Mouse (Mus musculus): ENCODE data around the gene Map3k6. TPM values are rescaled to one million over a fixed set of nuclear protein-coding genes. Genes with fewer than 3 reads are reported as not detected.
A peak's percentile ranks its signal among the peaks of the same experiment; 100 is the strongest.

Gene Map3k6
- polyA plus RNA-seq, 1 experiment from 2014 or later = 1.1 TPM

GRCm38 (mm10) chr4:133211751-133212561 lies 28.7 kb upstream of the Map3k6 start, which contains the start of the genes Cd164l2 and Gpr3:
Gene Cd164l2, plus strand, starts transcription at chr4:133212131.
Gene Gpr3, minus strand, starts transcription at chr4:133212536.
- Histone ChIP-seq H3K4me3 (ENCODE audit: low read depth, low read length) (peak within 1 kb of the TSS; percentile 60), H3K4me1 (ENCODE audit: control insufficient read depth, insufficient read depth, low read length) (peaks cover 13% of the 10 kb centered on the region), H3K9ac (ENCODE audit: low read length) (peak within 1 kb of the TSS; percentile 69), H3K27ac (ENCODE audit: low read depth, low read length) (no peak within 1 kb of the TSS), H3K36me3 (ENCODE audit: control insufficient read depth, insufficient read depth, low read length) (no peaks in the 10 kb centered on the region), H3K9me3 (replicated peaks; ENCODE audit: control insufficient read depth, low read length) (no peaks in the 10 kb centered on the region), H3K27me3 (replicated peaks; ENCODE audit: control insufficient read depth, insufficient read depth, low read length) (peaks cover 8% of the 10 kb centered on the region; the same call in 1 of the 2 replicates), H3K4me2 (ENCODE audit: low read length) (peak within 1 kb of the TSS; percentile 94)
- WGBS = 1% methylated on average over 52 of the region's 52 CpGs
- peak; percentile 57 for ATAC-seq
- DNase-seq (ENCODE audit: low spot score) = no peak

GRCm38 (mm10) chr4:133212562-133213267 lies 27.9 kb upstream of the Map3k6 start:
- no peaks in the 10 kb centered on the region for H3K9me3 ChIP-seq (replicated peaks; ENCODE audit: control insufficient read depth, low read length)
- 1% methylated on average over 44 of the region's 44 CpGs for WGBS
- no peak overlapping the region for H3K27ac ChIP-seq (ENCODE audit: low read depth, low read length)
- DNase-seq (ENCODE audit: low spot score) (peak; percentile 85), ATAC-seq (peak; percentile 90)
- H3K36me3 ChIP-seq (ENCODE audit: control insufficient read depth, insufficient read depth, low read length) = no peaks in the 10 kb centered on the region
- peaks cover 8% of the 10 kb centered on the region; the same call in 1 of the 2 replicates for H3K27me3 ChIP-seq (replicated peaks; ENCODE audit: control insufficient read depth, insufficient read depth, low read length)
- peak overlapping the region; percentile 69 for H3K9ac ChIP-seq (ENCODE audit: low read length)
- H3K4me2 ChIP-seq (ENCODE audit: low read length) = peak overlapping the region; percentile 94
- H3K4me3 ChIP-seq (ENCODE audit: low read depth, low read length) = peak overlapping the region; percentile 60
- peaks cover 13% of the 10 kb centered on the region for H3K4me1 ChIP-seq (ENCODE audit: control insufficient read depth, insufficient read depth, low read length)

- Histone ChIP-seq H3K9me3 (replicated peaks; ENCODE audit: control insufficient read depth, low read length) (no peaks in the 10 kb centered on the region), H3K9ac (ENCODE audit: low read length) (no peak overlapping the region), H3K27ac (ENCODE audit: low read depth, low read length) (no peak overlapping the region), H3K4me2 (ENCODE audit: low read length) (peak overlapping the region; percentile 94), H3K27me3 (replicated peaks; ENCODE audit: control insufficient read depth, insufficient read depth, low read length) (0 out of 2 replicates have a peak, but pooled peaks cover 8% of the 10 kb centered on the region), H3K4me1 (ENCODE audit: control insufficient read depth, insufficient read depth, low read length) (peaks cover 13% of the 10 kb centered on the region), H3K36me3 (ENCODE audit: control insufficient read depth, insufficient read depth, low read length) (no peaks in the 10 kb centered on the region), H3K4me3 (ENCODE audit: low read depth, low read length) (peak overlapping the region; percentile 60)
- WGBS = 0% methylated on average over 9 of the region's 9 CpGs
- DNase-seq (ENCODE audit: low spot score) (peak; percentile 46), ATAC-seq (peak; percentile 4; the same call in 1 of the 2 replicates)
These were observed 27.4 kb upstream of the Map3k6 start for GRCm38 (mm10) chr4:133213268-133213590.

- no peaks in the 10 kb centered on the region for H3K36me3 ChIP-seq (ENCODE audit: control insufficient read depth, insufficient read depth, low read length)
- H3K9me3 ChIP-seq (replicated peaks; ENCODE audit: control insufficient read depth, low read length) = no peaks in the 10 kb centered on the region
- no peak overlapping the region for H3K9ac ChIP-seq (ENCODE audit: low read length)
- DNase-seq (ENCODE audit: low spot score) = no peak
- peak overlapping the region; percentile 94 for H3K4me2 ChIP-seq (ENCODE audit: low read length)
- peaks cover 13% of the 10 kb centered on the region for H3K4me1 ChIP-seq (ENCODE audit: control insufficient read depth, insufficient read depth, low read length)
- WGBS = 10% methylated on average over 10 of the region's 10 CpGs
- no peak overlapping the region for H3K27ac ChIP-seq (ENCODE audit: low read depth, low read length)
- H3K27me3 ChIP-seq (replicated peaks; ENCODE audit: control insufficient read depth, insufficient read depth, low read length) = 0 out of 2 replicates have a peak, but pooled peaks cover 8% of the 10 kb centered on the region
- ATAC-seq = no peak
- H3K4me3 ChIP-seq (ENCODE audit: low read depth, low read length) = no peak overlapping the region
These were observed 27.0 kb upstream of the Map3k6 start for GRCm38 (mm10) chr4:133213661-133214060.

- no peaks in the 10 kb centered on the region for H3K9me3 ChIP-seq (replicated peaks; ENCODE audit: control insufficient read depth, low read length)
- ATAC-seq = no peak
- H3K36me3 ChIP-seq (ENCODE audit: control insufficient read depth, insufficient read depth, low read length) = no peaks in the 10 kb centered on the region
- peaks cover 11% of the 10 kb centered on the region for H3K4me1 ChIP-seq (ENCODE audit: control insufficient read depth, insufficient read depth, low read length)
- no peak overlapping the region for H3K9ac ChIP-seq (ENCODE audit: low read length)
- H3K4me3 ChIP-seq (ENCODE audit: low read depth, low read length) = no peak overlapping the region
- H3K27me3 ChIP-seq (replicated peaks; ENCODE audit: control insufficient read depth, insufficient read depth, low read length) = peaks cover 25% of the 10 kb centered on the region
- 2% methylated on average over 5 of the region's 5 CpGs for WGBS
- no peak overlapping the region for H3K4me2 ChIP-seq (ENCODE audit: low read length)
- no peak overlapping the region for H3K27ac ChIP-seq (ENCODE audit: low read depth, low read length)
- peak; percentile 81 for DNase-seq (ENCODE audit: low spot score)
These were observed 23.0 kb upstream of the Map3k6 start for GRCm38 (mm10) chr4:133217641-133218040.

- no peak overlapping the region for H3K27ac ChIP-seq (ENCODE audit: low read depth, low read length)
- H3K4me3 ChIP-seq (ENCODE audit: low read depth, low read length) = no peak overlapping the region
- H3K4me2 ChIP-seq (ENCODE audit: low read length) = no peak overlapping the region
- peaks cover 20% of the 10 kb centered on the region for H3K27me3 ChIP-seq (replicated peaks; ENCODE audit: control insufficient read depth, insufficient read depth, low read length)
- 93% methylated on average over 3 of the region's 3 CpGs for WGBS
- no peaks in the 10 kb centered on the region for H3K36me3 ChIP-seq (ENCODE audit: control insufficient read depth, insufficient read depth, low read length)
- H3K9ac ChIP-seq (ENCODE audit: low read length) = no peak overlapping the region
- H3K4me1 ChIP-seq (ENCODE audit: control insufficient read depth, insufficient read depth, low read length) = 0 out of 2 replicates have a peak, but pooled peaks cover 4% of the 10 kb centered on the region
- ATAC-seq (no peak), DNase-seq (ENCODE audit: low spot score) (no peak)
- no peaks in the 10 kb centered on the region for H3K9me3 ChIP-seq (replicated peaks; ENCODE audit: control insufficient read depth, low read length)
These were observed 21.9 kb upstream of the Map3k6 start for GRCm38 (mm10) chr4:133218745-133219144.

- Histone ChIP-seq H3K9me3 (replicated peaks; ENCODE audit: control insufficient read depth, low read length) (no peaks in the 10 kb centered on the region), H3K9ac (ENCODE audit: low read length) (no peak overlapping the region), H3K4me2 (ENCODE audit: low read length) (peak overlapping the region; percentile 46), H3K4me1 (ENCODE audit: control insufficient read depth, insufficient read depth, low read length) (0 out of 2 replicates have a peak, but pooled peaks cover 4% of the 10 kb centered on the region), H3K27me3 (replicated peaks; ENCODE audit: control insufficient read depth, insufficient read depth, low read length) (peaks cover 17% of the 10 kb centered on the region), H3K27ac (ENCODE audit: low read depth, low read length) (no peak overlapping the region), H3K4me3 (ENCODE audit: low read depth, low read length) (peak overlapping the region; percentile 13), H3K36me3 (ENCODE audit: control insufficient read depth, insufficient read depth, low read length) (no peaks in the 10 kb centered on the region)
- no peak for DNase-seq (ENCODE audit: low spot score)
- ATAC-seq = no peak
- WGBS = 2% methylated on average over 25 of the region's 25 CpGs
These were observed 20.0 kb upstream of the Map3k6 start for GRCm38 (mm10) chr4:133220656-133221055.

GRCm38 (mm10) chr4:133221701-133222100 lies 18.9 kb upstream of the Map3k6 start:
- WGBS = 81% methylated on average over 8 of the region's 8 CpGs
- Histone ChIP-seq H3K4me1 (ENCODE audit: control insufficient read depth, insufficient read depth, low read length) (0 out of 2 replicates have a peak, but pooled peaks cover 4% of the 10 kb centered on the region), H3K4me3 (ENCODE audit: low read depth, low read length) (no peak overlapping the region), H3K27ac (ENCODE audit: low read depth, low read length) (no peak overlapping the region), H3K9ac (ENCODE audit: low read length) (no peak overlapping the region), H3K36me3 (ENCODE audit: control insufficient read depth, insufficient read depth, low read length) (no peaks in the 10 kb centered on the region), H3K9me3 (replicated peaks; ENCODE audit: control insufficient read depth, low read length) (no peaks in the 10 kb centered on the region), H3K4me2 (ENCODE audit: low read length) (no peak overlapping the region), H3K27me3 (replicated peaks; ENCODE audit: control insufficient read depth, insufficient read depth, low read length) (peaks cover 17% of the 10 kb centered on the region)
- ATAC-seq (no peak), DNase-seq (ENCODE audit: low spot score) (no peak)

Measured in forebrain, embryonic 14.5 days (tissue).